Mouse (Mus musculus): ENCODE results near the gene Slc35f6.

DNA sequence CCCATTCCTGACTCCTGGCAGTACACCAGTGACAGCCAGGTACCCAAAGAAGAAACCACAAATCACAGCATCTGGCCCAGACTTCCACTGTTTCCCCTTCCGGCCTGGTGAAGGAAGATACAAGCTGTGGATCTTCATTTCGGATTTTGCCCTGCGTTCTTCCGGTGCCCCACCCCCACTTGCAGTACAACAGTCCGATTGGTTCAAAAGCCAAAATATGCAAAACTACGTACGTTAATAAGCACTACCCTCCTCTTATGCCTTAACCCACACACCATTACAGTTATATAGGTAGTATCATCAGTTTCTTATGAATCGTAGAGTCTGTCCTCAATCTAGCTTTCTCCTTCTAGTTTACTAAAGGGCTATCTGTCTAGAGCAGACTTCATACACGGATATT is 17.6 kb downstream of the Slc35f6 start:
- TF ChIP-seq CTCF (conservative IDR thresholded peaks at IDR 0.05; ENCODE audit: low read length), result no peak
- TF ChIP-seq POU5F1 (IDR thresholded peaks at IDR 0.05; ENCODE audit: borderline replicate concordance, low read length), result no peak
- no peak for TF ChIP-seq NANOG (IDR thresholded peaks at IDR 0.05; ENCODE audit: borderline replicate concordance, low read length)
